Mouse (Mus musculus): ENCODE results near the gene Sema4c.
A peak's percentile ranks its signal among the peaks of the same experiment; 100 is the strongest.
"Not testable (repeated sequence)": the region's sequence is repeated elsewhere in the genome, so short reads cannot be mapped to it uniquely, and the experiment has no call there.

Sema4c gene

GRCm38 (mm10) chr1:36555798-36556395 lies 2.3 kb downstream of the Sema4c start:
- DNase-seq: no peak

GRCm38 (mm10) chr1:36554633-36555399 lies 3.3 kb downstream of the Sema4c start:
- peak; percentile 59 for DNase-seq

GRCm38 (mm10) chr1:36552506-36552905 lies 5.6 kb downstream of the Sema4c start:
- no peak for DNase-seq

- no peak for DNase-seq
Observed at GRCm38 (mm10) chr1:36551904-36552303, 6.2 kb downstream of the Sema4c start.

GRCm38 (mm10) chr1:36550075-36550863 lies 7.9 kb downstream of the Sema4c start:
- no peak for DNase-seq

GRCm38 (mm10) chr1:36549491-36549890 lies 8.7 kb downstream of the Sema4c start:
- no peak for DNase-seq

GRCm38 (mm10) chr1:36548771-36549170 lies 9.4 kb downstream of the Sema4c start:
- no peak for DNase-seq

GRCm38 (mm10) chr1:36547981-36548598 lies 10.1 kb downstream of the Sema4c start:
- DNase-seq: no peak

GRCm38 (mm10) chr1:36546888-36547471 lies 11.2 kb downstream of the Sema4c start, which contains the start of gene Ankrd39:
TSS of gene Ankrd39 (minus strand) at chr1:36547445.
- DNase-seq: peak; percentile 99

GRCm38 (mm10) chr1:36545845-36546600 lies 12.1 kb downstream of the Sema4c start:
- no peak for DNase-seq

- no peak for DNase-seq
Observed at GRCm38 (mm10) chr1:36545382-36545781, 12.8 kb downstream of the Sema4c start.

- DNase-seq: no peak
Observed at GRCm38 (mm10) chr1:36542925-36543324, 15.2 kb downstream of the Sema4c start.

GRCm38 (mm10) chr1:36541844-36542243 lies 16.3 kb downstream of the Sema4c start:
- no peak for DNase-seq

- no peak for DNase-seq
Observed at GRCm38 (mm10) chr1:36540807-36541206, 17.3 kb downstream of the Sema4c start.

- DNase-seq: no peak
Observed at GRCm38 (mm10) chr1:36540132-36540531, 18.0 kb downstream of the Sema4c start.

- DNase-seq: peak; percentile 94
Observed at GRCm38 (mm10) chr1:36539186-36539585, 19.0 kb downstream of the Sema4c start, which contains the start of gene Gm42417. TSS of gene Gm42417 (minus strand) at chr1:36539429.

GRCm38 (mm10) chr1:36538727-36539126 lies 19.4 kb downstream of the Sema4c start:
- DNase-seq: no peak

GRCm38 (mm10) chr1:36536783-36537182 lies 21.4 kb downstream of the Sema4c start, which contains the start of gene Ankrd23:
TSS of gene Ankrd23 (minus strand) at chr1:36536883.
- not testable (repeated sequence) for DNase-seq

GRCm38 (mm10) chr1:36536397-36536728 lies 21.8 kb downstream of the Sema4c start:
- no peak for DNase-seq

- DNase-seq: no peak
Observed at GRCm38 (mm10) chr1:36535477-36536396, 22.4 kb downstream of the Sema4c start.

GRCm38 (mm10) chr1:36534595-36535058 lies 23.5 kb downstream of the Sema4c start:
- no peak for DNase-seq
